Mouse (Mus musculus) embryonic fibroblast, embryonic 13.5 days (primary cell): ENCODE data around the gene Tert.

ENCODE experiments used
- CTCF ChIP-seq: IDR thresholded peaks from 2 replicates; pipeline ENCODE4 v1.5.1; 2011; ENCODE audit warnings: mild to moderate bottlenecking, control low read depth, low read length, moderate library complexity, borderline replicate concordance; ENCODE audit not compliant: insufficient read depth
- POLR2A ChIP-seq: IDR thresholded peaks from 2 replicates; pipeline ENCODE4 v1.6.1; 2011; ENCODE audit warnings: low read depth, mild to moderate bottlenecking, control low read depth, low read length, moderate library complexity

- TF ChIP-seq CTCF (no peak), POLR2A (no peak)
These were observed 1.9 kb downstream of the Tert start for GRCm38 (mm10) chr13:73628586-73629113.
